Mouse (Mus musculus) embryonic facial prominence, embryonic 11.5 days (tissue): ENCODE data around the gene Ass1. TPM values are rescaled to one million over a fixed set of nuclear protein-coding genes. Genes with fewer than 3 reads are reported as not detected.

ENCODE experiments used
- ATAC-seq: fragments of 200-750 bp; cut with Nextera tagmentation; replicated peaks from 2 replicates; pipeline ENCODE4 v1.8.0; 2017; ENCODE audit warnings: low read depth; ENCODE audit not compliant: insufficient number of reproducible peaks, low FRiP score, low TSS enrichment
- DNase-seq: peaks from one replicate; pipeline ENCODE4 v3.0.0-alpha.2; 2015; ENCODE audit warnings: low spot score
- H3K27ac ChIP-seq: fragments of 300-500 bp; sonication (generic); replicated peaks from 2 replicates; pipeline ENCODE4 v1.5.1; 2014; ENCODE audit warnings: mild to moderate bottlenecking, low read depth, low read length, control low read depth
- H3K27me3 ChIP-seq: fragments of 300-500 bp; sonication (generic); 2 replicates; pipeline ENCODE4 v1.6.1; 2014; ENCODE audit warnings: mild to moderate bottlenecking, low read length, moderate library complexity, mixed read lengths; ENCODE audit not compliant: control insufficient read depth, insufficient read depth
- H3K36me3 ChIP-seq: fragments of 300-500 bp; sonication (generic); replicated peaks from 2 replicates; pipeline ENCODE4 v1.6.1; 2014; ENCODE audit warnings: low read depth, mild to moderate bottlenecking, low read length, moderate library complexity, mixed read lengths; ENCODE audit not compliant: control insufficient read depth, insufficient read depth
- H3K4me1 ChIP-seq: fragments of 300-500 bp; sonication (generic); 2 replicates; pipeline ENCODE4 v1.6.1; 2014; ENCODE audit warnings: low read length, mixed read lengths; ENCODE audit not compliant: control insufficient read depth, insufficient read depth
- H3K4me2 ChIP-seq: fragments of 300-500 bp; sonication (generic); 2 replicates; pipeline ENCODE4 v1.6.1; 2014; ENCODE audit warnings: low read depth, mild to moderate bottlenecking, control low read depth, low read length, moderate library complexity
- H3K4me3 ChIP-seq: fragments of 300-500 bp; sonication (generic); 2 replicates; pipeline ENCODE4 v1.5.1; 2014; ENCODE audit warnings: low read depth, low read length, control low read depth
- H3K9ac ChIP-seq: fragments of 300-500 bp; sonication (generic); replicated peaks from 2 replicates; pipeline ENCODE4 v1.6.1; 2014; ENCODE audit warnings: mild to moderate bottlenecking, control low read depth, low read length
- H3K9me3 ChIP-seq: fragments of 300-500 bp; sonication (generic); replicated peaks from 2 replicates; pipeline ENCODE4 v1.6.1; 2016; ENCODE audit warnings: mild to moderate bottlenecking, low read length, inconsistent platforms, mixed read lengths; ENCODE audit not compliant: control insufficient read depth
- WGBS: fragments of 180-500 bp; shearing (Covaris S2); extraction: QIAGEN DNeasy Blood & Tissue Kit; methylation state at CpG from one replicate; pipeline ENCODE4 v1.1.7; 2014; 5-methylcytosine and 5-hydroxymethylcytosine counted together
- polyA plus RNA-seq: library from polyadenylated mRNA; unstranded; fragments of >200 nt; fragmentation: Nextera tagmentation; extraction: Ambion mirVana; gene quantifications from 2 replicates; pipeline ENCODE4 v1.2.1, GENCODE M21; 2014

The Ass1 gene
- polyA plus RNA-seq, 1 experiment from 2014 or later, result 11.2 TPM

DNA sequence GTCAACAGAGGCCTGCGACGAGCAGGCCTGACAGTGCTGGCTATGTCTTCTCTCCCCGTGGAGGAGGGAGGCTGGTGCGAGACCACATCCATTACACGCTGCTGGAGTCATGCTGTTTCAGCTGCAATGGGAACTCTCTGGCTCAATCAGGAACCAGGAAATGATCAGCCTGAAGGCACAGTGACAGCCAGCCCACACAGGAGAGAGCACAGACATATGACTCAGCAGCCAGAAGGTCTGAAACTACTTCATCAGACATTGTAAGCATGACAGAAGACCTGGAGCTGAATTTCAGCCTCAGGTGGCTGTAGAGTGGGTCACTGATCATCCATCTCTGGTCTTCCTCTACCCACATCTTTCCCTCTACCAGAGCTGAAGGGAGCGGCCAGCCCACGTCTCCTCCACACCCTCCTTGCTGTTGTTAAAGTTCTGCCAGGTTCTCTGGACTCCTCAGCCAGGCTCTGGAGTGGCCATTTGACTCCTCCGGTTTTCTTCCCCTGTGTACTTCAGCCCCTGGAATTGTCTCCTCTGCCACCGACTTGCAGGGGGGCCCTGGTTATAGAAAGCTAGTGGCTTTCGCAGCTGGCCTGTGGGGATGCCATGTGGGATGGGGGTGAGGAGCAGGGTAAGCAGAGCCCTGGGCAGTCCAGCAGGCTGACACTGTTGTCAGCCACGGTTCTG, 27.4 kb upstream of the Ass1 start:
- H3K27me3 ChIP-seq, result no peaks in the 10 kb centered on the region
- no peak for ATAC-seq
- H3K9me3 ChIP-seq, result no peaks in the 10 kb centered on the region
- no peak for DNase-seq
- no peak overlapping the region for H3K4me3 ChIP-seq
- H3K36me3 ChIP-seq, result no peaks in the 10 kb centered on the region
- no peak overlapping the region for H3K4me2 ChIP-seq
- H3K4me1 ChIP-seq, result no peaks in the 10 kb centered on the region
- H3K9ac ChIP-seq, result no peak overlapping the region
- 39% methylated on average over 11 of the region's 11 CpGs for WGBS
- H3K27ac ChIP-seq, result no peak overlapping the region

GRCm38 (mm10) chr2:31446036-31446435, 24.0 kb upstream of the Ass1 start:
- no peak for ATAC-seq
- WGBS, result 65% methylated on average over 4 of the region's 4 CpGs

DNA sequence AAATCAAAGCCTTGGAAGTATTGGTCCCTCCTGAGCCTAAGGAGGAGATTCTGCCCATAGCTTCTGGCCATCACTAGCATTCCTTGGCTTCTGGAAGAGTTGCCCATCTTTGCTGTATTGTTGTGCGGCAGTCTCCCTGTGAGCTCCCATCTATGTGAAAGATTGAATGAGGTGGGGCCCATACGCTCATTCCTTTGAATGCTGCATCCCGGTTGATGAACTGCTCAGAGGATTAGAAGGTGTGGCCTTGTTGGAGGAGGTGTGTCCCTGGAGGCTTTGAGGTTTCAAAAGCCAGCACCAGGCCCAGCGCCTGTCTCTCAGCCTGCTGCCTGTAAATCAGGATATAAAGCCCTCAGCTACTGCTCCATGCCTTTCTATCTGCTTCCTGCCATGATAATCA, 23.6 kb upstream of the Ass1 start:
- H3K4me3 ChIP-seq, result no peak overlapping the region
- H3K4me2 ChIP-seq, result no peak overlapping the region

More at GRCm38 (mm10) chr2:31446036-31446435, 24.0 kb upstream of the Ass1 start:
- no peak overlapping the region for H3K9ac ChIP-seq
- no peak overlapping the region for H3K4me3 ChIP-seq
- no peaks in the 10 kb centered on the region for H3K36me3 ChIP-seq
- H3K4me2 ChIP-seq, result no peak overlapping the region
- H3K4me1 ChIP-seq, result no peaks in the 10 kb centered on the region
- no peaks in the 10 kb centered on the region for H3K27me3 ChIP-seq
- no peaks in the 10 kb centered on the region for H3K9me3 ChIP-seq
- no peak overlapping the region for H3K27ac ChIP-seq
- peak; percentile 62 for DNase-seq

GRCm38 (mm10) chr2:31447536-31447935, 22.5 kb upstream of the Ass1 start:
- no peaks in the 10 kb centered on the region for H3K4me1 ChIP-seq
- no peak overlapping the region for H3K4me3 ChIP-seq
- 82% methylated on average over 2 of the region's 2 CpGs for WGBS
- no peaks in the 10 kb centered on the region for H3K27me3 ChIP-seq
- no peak overlapping the region for H3K4me2 ChIP-seq
- H3K9ac ChIP-seq, result no peak overlapping the region
- H3K27ac ChIP-seq, result no peak overlapping the region
- ATAC-seq, result no peak
- no peaks in the 10 kb centered on the region for H3K36me3 ChIP-seq
- H3K9me3 ChIP-seq, result no peaks in the 10 kb centered on the region
- DNase-seq, result no peak

More for the DNA sequence above, 23.6 kb upstream of the Ass1 start:
- Histone ChIP-seq H3K36me3 (no peaks in the 10 kb centered on the region), H3K9ac (no peak overlapping the region), H3K4me1 (no peaks in the 10 kb centered on the region), H3K9me3 (no peaks in the 10 kb centered on the region), H3K27me3 (no peaks in the 10 kb centered on the region), H3K27ac (no peak overlapping the region)
- ATAC-seq, result no peak
- 69% methylated on average over 4 of the region's 4 CpGs for WGBS
- DNase-seq, result no peak

GRCm38 (mm10) chr2:31448756-31449440, 21.1 kb upstream of the Ass1 start:
- no peak overlapping the region for H3K4me2 ChIP-seq
- ATAC-seq, result no peak
- 50% methylated on average over 3 of the region's 3 CpGs for WGBS
- no peaks in the 10 kb centered on the region for H3K36me3 ChIP-seq
- no peak for DNase-seq
- no peaks in the 10 kb centered on the region for H3K27me3 ChIP-seq
- H3K4me1 ChIP-seq, result no peaks in the 10 kb centered on the region
- H3K9me3 ChIP-seq, result no peaks in the 10 kb centered on the region
- no peak overlapping the region for H3K27ac ChIP-seq
- H3K4me3 ChIP-seq, result no peak overlapping the region
- no peak overlapping the region for H3K9ac ChIP-seq

DNA sequence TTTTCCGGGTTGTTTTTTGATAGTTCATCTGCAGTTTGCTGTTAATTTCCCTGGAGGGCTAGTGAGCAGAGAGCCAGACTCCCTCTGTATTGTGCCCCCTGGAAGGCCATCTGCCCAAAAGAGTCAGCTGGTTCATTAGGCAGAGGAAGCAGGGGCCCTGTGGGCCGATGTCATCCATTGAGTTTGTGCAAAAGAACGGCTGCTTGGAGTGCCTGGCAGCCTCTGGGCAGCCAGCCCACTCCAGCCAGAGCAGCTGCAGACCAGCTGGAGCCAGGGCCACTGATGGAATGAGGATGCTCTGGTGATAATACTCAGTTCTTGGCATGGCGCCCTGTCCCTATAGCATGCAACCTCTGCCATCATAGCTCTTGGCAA, 20.6 kb upstream of the Ass1 start:
- DNase-seq (no peak), ATAC-seq (no peak)
- Histone ChIP-seq H3K36me3 (no peaks in the 10 kb centered on the region), H3K9me3 (no peaks in the 10 kb centered on the region), H3K27me3 (no peaks in the 10 kb centered on the region), H3K4me3 (no peak overlapping the region), H3K27ac (no peak overlapping the region), H3K4me2 (no peak overlapping the region), H3K9ac (no peak overlapping the region), H3K4me1 (no peaks in the 10 kb centered on the region)
- WGBS, result 46% methylated on average over 4 of the region's 4 CpGs

- WGBS, result 91% methylated on average over 4 of the region's 4 CpGs
- Histone ChIP-seq H3K27me3 (no peaks in the 10 kb centered on the region), H3K36me3 (no peaks in the 10 kb centered on the region), H3K4me3 (no peak overlapping the region), H3K9ac (no peak overlapping the region), H3K9me3 (no peaks in the 10 kb centered on the region), H3K4me2 (no peak overlapping the region), H3K27ac (no peak overlapping the region), H3K4me1 (no peaks in the 10 kb centered on the region)
- ATAC-seq (no peak), DNase-seq (no peak)
Observed at GRCm38 (mm10) chr2:31449902-31450301, 20.1 kb upstream of the Ass1 start.

DNA sequence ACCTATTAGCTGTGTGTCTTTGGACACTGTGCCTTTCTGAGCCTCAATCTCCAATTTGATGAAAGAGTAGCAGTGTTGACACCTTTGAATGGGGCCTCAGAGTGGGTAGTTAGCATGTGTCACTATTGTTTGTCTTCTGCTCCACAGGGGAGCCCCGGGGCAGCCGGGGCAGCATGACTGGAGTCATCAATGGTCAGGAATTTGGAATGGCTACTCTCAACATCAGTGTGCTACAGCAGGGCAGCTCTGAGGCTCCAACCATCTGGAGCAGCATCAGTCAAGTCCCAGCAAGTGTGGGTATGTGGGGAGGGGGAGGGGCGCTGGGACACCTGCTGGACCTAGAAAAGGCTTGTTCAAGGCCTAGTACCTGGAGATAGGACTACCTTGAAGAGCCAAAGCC, 19.3 kb upstream of the Ass1 start:
- no peaks in the 10 kb centered on the region for H3K27me3 ChIP-seq
- no peaks in the 10 kb centered on the region for H3K9me3 ChIP-seq
- no peak for ATAC-seq
- no peak overlapping the region for H3K27ac ChIP-seq
- no peak overlapping the region for H3K9ac ChIP-seq
- 29% methylated on average over 3 of the region's 3 CpGs for WGBS
- no peaks in the 10 kb centered on the region for H3K4me1 ChIP-seq
- no peaks in the 10 kb centered on the region for H3K36me3 ChIP-seq
- DNase-seq, result no peak
- H3K4me3 ChIP-seq, result no peak overlapping the region
- H3K4me2 ChIP-seq, result no peak overlapping the region
